Mouse (Mus musculus): Measurements from ENCODE around the gene Hoxb8. TPM values are rescaled to one million over a fixed set of nuclear protein-coding genes. Genes with fewer than 3 reads are reported as not detected.

The Hoxb8 gene
- polyA plus RNA-seq, 1 experiment from 2014 or later = 0.33 TPM

DNA sequence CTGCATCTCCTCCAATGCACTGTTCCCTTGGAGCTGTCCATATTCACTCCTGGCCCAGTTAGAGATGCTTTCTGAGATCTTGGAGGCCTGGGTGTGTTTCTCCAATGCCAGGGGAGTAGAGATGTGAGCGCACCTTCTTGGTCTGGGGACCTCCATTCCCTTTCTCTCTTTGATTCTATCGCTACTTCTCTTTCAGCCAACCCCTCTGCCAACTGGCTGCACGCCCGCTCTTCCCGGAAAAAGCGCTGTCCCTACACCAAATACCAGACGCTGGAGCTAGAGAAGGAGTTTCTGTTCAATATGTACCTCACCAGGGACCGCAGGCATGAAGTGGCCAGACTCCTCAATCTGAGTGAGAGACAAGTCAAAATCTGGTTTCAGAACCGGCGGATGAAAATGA lies 7.3 kb upstream of the Hoxb8 start:
- Histone ChIP-seq H3K36me3 (ENCODE audit: control insufficient read depth, insufficient read depth, low read length) (no peaks in the 10 kb centered on the region), H3K4me3 (ENCODE audit: low read length) (no peak overlapping the region), H3K9ac (ENCODE audit: low read length) (no peak overlapping the region), H3K9me3 (ENCODE audit: control insufficient read depth, low read length) (no peaks in the 10 kb centered on the region), H3K4me1 (replicated peaks; ENCODE audit: control insufficient read depth, insufficient read depth, low read length) (peaks cover 19% of the 10 kb centered on the region), H3K27me3 (ENCODE audit: control insufficient read depth, insufficient read depth, low read depth, low read length) (peaks cover 94% of the 10 kb centered on the region), H3K4me2 (ENCODE audit: low read depth, low read length) (no peak overlapping the region), H3K27ac (ENCODE audit: low read length) (no peak overlapping the region)
- 6% methylated on average over 10 of the region's 10 CpGs for WGBS
- ATAC-seq (ENCODE audit: low read depth) = no peak

GRCm38 (mm10) chr11:96275896-96276295 lies 5.8 kb upstream of the Hoxb8 start:
- H3K27ac ChIP-seq (ENCODE audit: low read length) = no peak overlapping the region
- H3K36me3 ChIP-seq (ENCODE audit: control insufficient read depth, insufficient read depth, low read length) = no peaks in the 10 kb centered on the region
- 17% methylated on average over 4 of the region's 4 CpGs for WGBS
- H3K9me3 ChIP-seq (ENCODE audit: control insufficient read depth, low read length) = no peaks in the 10 kb centered on the region
- H3K27me3 ChIP-seq (ENCODE audit: control insufficient read depth, insufficient read depth, low read depth, low read length) = peaks cover 92% of the 10 kb centered on the region
- H3K4me1 ChIP-seq (replicated peaks; ENCODE audit: control insufficient read depth, insufficient read depth, low read length) = peaks cover 16% of the 10 kb centered on the region
- H3K9ac ChIP-seq (ENCODE audit: low read length) = no peak overlapping the region
- ATAC-seq (ENCODE audit: low read depth) = no peak
- H3K4me3 ChIP-seq (ENCODE audit: low read length) = no peak overlapping the region
- no peak overlapping the region for H3K4me2 ChIP-seq (ENCODE audit: low read depth, low read length)

DNA sequence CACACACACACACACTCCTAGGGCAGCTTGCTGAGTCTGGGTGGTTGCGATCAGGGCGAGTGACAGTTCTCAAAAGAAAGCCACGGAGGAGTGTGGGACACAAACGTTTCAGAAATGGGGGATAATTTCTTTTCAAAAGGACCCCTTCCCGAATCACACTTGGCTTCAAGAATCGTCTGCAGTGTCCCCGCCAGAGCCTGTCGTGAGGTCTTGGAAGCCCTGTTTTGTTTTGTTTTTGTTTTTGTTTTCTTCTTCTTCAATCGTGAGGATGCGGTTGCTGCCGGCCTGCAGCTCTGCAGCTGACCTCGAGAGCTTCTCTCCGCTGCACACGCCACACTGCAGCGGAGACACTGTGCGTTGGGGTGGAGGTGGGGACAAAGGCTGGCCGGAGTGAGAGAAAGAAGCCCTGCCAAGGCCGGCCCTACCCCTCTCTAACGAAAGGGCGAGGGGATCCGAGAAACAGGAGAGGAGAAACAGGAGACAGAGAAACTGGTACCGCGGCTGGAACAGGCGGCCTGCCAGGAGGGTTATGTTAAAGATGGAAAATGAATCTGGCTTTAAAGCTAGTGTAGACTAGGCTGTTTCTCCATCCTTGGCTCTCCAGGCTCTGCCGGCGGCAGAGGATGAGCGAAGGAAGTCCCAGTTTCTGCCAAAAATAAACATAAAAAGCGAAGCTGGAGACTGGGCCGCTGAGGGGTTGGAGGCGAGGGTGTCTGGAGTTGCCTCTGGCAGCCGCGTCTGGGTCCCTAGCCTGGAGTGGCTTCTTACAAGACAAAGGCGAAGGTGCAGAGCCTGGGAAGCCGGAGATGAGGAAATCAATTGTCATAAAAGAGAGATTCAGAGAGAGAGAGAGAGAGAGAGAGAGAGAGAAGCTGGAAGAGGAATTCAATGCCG lies 4.3 kb upstream of the Hoxb8 start:
- Histone ChIP-seq H3K9me3 (ENCODE audit: control insufficient read depth, low read length) (no peaks in the 10 kb centered on the region), H3K27ac (ENCODE audit: low read length) (no peak overlapping the region), H3K27me3 (ENCODE audit: control insufficient read depth, insufficient read depth, low read depth, low read length) (peaks cover 89% of the 10 kb centered on the region), H3K4me3 (ENCODE audit: low read length) (no peak overlapping the region), H3K9ac (ENCODE audit: low read length) (no peak overlapping the region), H3K4me1 (replicated peaks; ENCODE audit: control insufficient read depth, insufficient read depth, low read length) (peaks cover 3% of the 10 kb centered on the region), H3K4me2 (ENCODE audit: low read depth, low read length) (no peak overlapping the region), H3K36me3 (ENCODE audit: control insufficient read depth, insufficient read depth, low read length) (no peaks in the 10 kb centered on the region)
- 4% methylated on average over 35 of the region's 35 CpGs for WGBS
- ATAC-seq (ENCODE audit: low read depth) = no peak

GRCm38 (mm10) chr11:96278324-96278723 lies 3.4 kb upstream of the Hoxb8 start:
- H3K4me2 ChIP-seq (ENCODE audit: low read depth, low read length) = no peak overlapping the region
- WGBS = 24% methylated on average over 14 of the region's 14 CpGs
- H3K4me1 ChIP-seq (replicated peaks; ENCODE audit: control insufficient read depth, insufficient read depth, low read length) = peaks cover 4% of the 10 kb centered on the region; the same call in 1 of the 2 replicates
- ATAC-seq (ENCODE audit: low read depth) = no peak
- no peak overlapping the region for H3K9ac ChIP-seq (ENCODE audit: low read length)
- peaks cover 87% of the 10 kb centered on the region for H3K27me3 ChIP-seq (ENCODE audit: control insufficient read depth, insufficient read depth, low read depth, low read length)
- no peaks in the 10 kb centered on the region for H3K9me3 ChIP-seq (ENCODE audit: control insufficient read depth, low read length)
- H3K36me3 ChIP-seq (ENCODE audit: control insufficient read depth, insufficient read depth, low read length) = no peaks in the 10 kb centered on the region
- no peak overlapping the region for H3K4me3 ChIP-seq (ENCODE audit: low read length)
- no peak overlapping the region for H3K27ac ChIP-seq (ENCODE audit: low read length)

GRCm38 (mm10) chr11:96278773-96279172 lies 2.9 kb upstream of the Hoxb8 start:
- under 1% methylated on average over 9 of the region's 9 CpGs for WGBS
- Histone ChIP-seq H3K4me2 (ENCODE audit: low read depth, low read length) (no peak overlapping the region), H3K27ac (ENCODE audit: low read length) (no peak overlapping the region), H3K4me1 (replicated peaks; ENCODE audit: control insufficient read depth, insufficient read depth, low read length) (peaks cover 4% of the 10 kb centered on the region; the same call in 1 of the 2 replicates), H3K36me3 (ENCODE audit: control insufficient read depth, insufficient read depth, low read length) (no peaks in the 10 kb centered on the region), H3K9ac (ENCODE audit: low read length) (no peak overlapping the region), H3K9me3 (ENCODE audit: control insufficient read depth, low read length) (no peaks in the 10 kb centered on the region), H3K27me3 (ENCODE audit: control insufficient read depth, insufficient read depth, low read depth, low read length) (peaks cover 85% of the 10 kb centered on the region), H3K4me3 (ENCODE audit: low read length) (no peak overlapping the region)
- ATAC-seq (ENCODE audit: low read depth) = peak; percentile 81

- Histone ChIP-seq H3K4me1 (replicated peaks; ENCODE audit: control insufficient read depth, insufficient read depth, low read length) (peaks cover 4% of the 10 kb centered on the region; the same call in 1 of the 2 replicates), H3K9me3 (ENCODE audit: control insufficient read depth, low read length) (no peaks in the 10 kb centered on the region), H3K27me3 (ENCODE audit: control insufficient read depth, insufficient read depth, low read depth, low read length) (peaks cover 76% of the 10 kb centered on the region), H3K36me3 (ENCODE audit: control insufficient read depth, insufficient read depth, low read length) (no peaks in the 10 kb centered on the region), H3K27ac (ENCODE audit: low read length) (no peak overlapping the region), H3K4me2 (ENCODE audit: low read depth, low read length) (no peak overlapping the region), H3K9ac (ENCODE audit: low read length) (no peak overlapping the region), H3K4me3 (ENCODE audit: low read length) (no peak overlapping the region)
- WGBS = 5% methylated on average over 31 of the region's 31 CpGs
- ATAC-seq (ENCODE audit: low read depth) = no peak
Measured at GRCm38 (mm10) chr11:96279421-96280233, 2.1 kb upstream of the Hoxb8 start.

GRCm38 (mm10) chr11:96280399-96281378 lies 1.0 kb upstream of the Hoxb8 start:
- H3K27ac ChIP-seq (ENCODE audit: low read length) = no peak overlapping the region
- no peak overlapping the region for H3K4me2 ChIP-seq (ENCODE audit: low read depth, low read length)
- ATAC-seq (ENCODE audit: low read depth) = no peak
- 24% methylated on average over 8 of the region's 8 CpGs for WGBS
- no peak overlapping the region for H3K4me3 ChIP-seq (ENCODE audit: low read length)
- H3K4me1 ChIP-seq (replicated peaks; ENCODE audit: control insufficient read depth, insufficient read depth, low read length) = peaks cover 4% of the 10 kb centered on the region; the same call in 1 of the 2 replicates
- no peaks in the 10 kb centered on the region for H3K36me3 ChIP-seq (ENCODE audit: control insufficient read depth, insufficient read depth, low read length)
- H3K27me3 ChIP-seq (ENCODE audit: control insufficient read depth, insufficient read depth, low read depth, low read length) = peaks cover 68% of the 10 kb centered on the region
- H3K9me3 ChIP-seq (ENCODE audit: control insufficient read depth, low read length) = no peaks in the 10 kb centered on the region
- no peak overlapping the region for H3K9ac ChIP-seq (ENCODE audit: low read length)

DNA sequence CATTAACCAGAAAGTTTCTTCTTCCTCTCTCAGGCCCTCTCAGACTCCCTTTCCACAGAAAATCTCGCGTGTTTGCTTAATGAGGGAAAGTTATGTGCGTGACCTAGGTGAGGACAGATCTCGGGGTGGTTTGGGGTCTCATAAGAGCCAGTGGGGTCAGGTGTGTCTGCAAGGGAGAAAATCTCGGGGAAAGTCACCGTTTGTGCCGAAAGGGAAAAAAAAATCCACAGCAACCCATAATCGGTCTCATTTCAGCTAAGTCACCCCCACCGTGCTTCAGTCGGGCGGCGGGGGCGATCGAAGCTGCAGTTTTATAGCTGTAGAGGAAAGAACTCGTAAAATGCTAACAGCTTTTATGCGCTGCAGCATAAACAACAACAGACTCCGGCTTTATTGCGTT lies 309 bp upstream of the Hoxb8 start:
- Histone ChIP-seq H3K27me3 (ENCODE audit: control insufficient read depth, insufficient read depth, low read depth, low read length) (peaks cover 67% of the 10 kb centered on the region), H3K9me3 (ENCODE audit: control insufficient read depth, low read length) (no peaks in the 10 kb centered on the region), H3K4me2 (ENCODE audit: low read depth, low read length) (no peak overlapping the region), H3K4me3 (ENCODE audit: low read length) (no peak overlapping the region), H3K27ac (ENCODE audit: low read length) (no peak overlapping the region), H3K9ac (ENCODE audit: low read length) (no peak overlapping the region), H3K36me3 (ENCODE audit: control insufficient read depth, insufficient read depth, low read length) (no peaks in the 10 kb centered on the region), H3K4me1 (replicated peaks; ENCODE audit: control insufficient read depth, insufficient read depth, low read length) (peaks cover 4% of the 10 kb centered on the region; the same call in 1 of the 2 replicates)
- ATAC-seq (ENCODE audit: low read depth) = no peak
- 12% methylated on average over 18 of the region's 18 CpGs for WGBS

All from lung, embryonic 16.5 days (tissue).